Mouse (Mus musculus) liver, adult 2 months (tissue): ENCODE measurements around the gene Fbxl8.

Source experiments
- CTCF ChIP-seq: fragments of 200-500 bp; IDR thresholded peaks from 2 replicates; pipeline ENCODE4 v1.5.1; 2011; ENCODE audit warnings: low read depth, low read length, control low read depth
- POLR2A ChIP-seq: fragments of 200-500 bp; IDR thresholded peaks from 2 replicates; pipeline ENCODE4 v1.6.1; 2011; ENCODE audit warnings: low read length, control low read depth; ENCODE audit not compliant: insufficient read depth; ENCODE audit errors: extremely low read depth

DNA sequence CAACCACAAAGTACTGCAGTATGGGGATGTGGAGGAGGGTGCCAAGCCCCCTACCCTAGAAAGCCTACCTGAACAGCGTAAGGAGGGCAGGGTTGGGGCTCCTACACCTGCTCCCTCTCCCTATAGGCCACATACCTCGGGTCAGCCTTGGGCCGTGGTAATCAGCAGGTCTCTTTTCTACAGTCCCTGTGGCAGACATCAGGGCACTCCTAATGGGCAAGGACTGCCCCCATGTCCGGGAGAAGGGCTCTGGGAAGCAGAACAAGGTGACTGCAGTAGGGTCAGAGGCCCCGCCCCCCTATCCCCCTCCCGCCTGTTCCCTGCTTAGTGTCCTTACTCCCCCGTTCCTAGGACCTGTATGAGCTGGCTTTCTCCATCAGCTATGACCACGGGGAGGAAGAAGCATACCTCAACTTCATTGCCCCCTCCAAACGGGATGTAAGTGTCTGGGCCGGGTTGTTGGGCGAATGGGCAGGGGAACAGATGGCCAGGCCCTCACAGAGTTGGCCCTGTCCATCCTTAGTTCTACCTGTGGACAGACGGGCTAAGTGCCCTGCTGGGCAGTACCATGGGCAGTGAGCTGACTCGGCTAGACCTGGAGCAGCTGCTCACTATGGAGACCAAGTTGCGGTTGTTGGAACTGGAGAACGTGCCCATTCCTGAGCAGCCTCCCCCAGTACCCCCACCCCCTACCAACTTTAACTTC, 44.8 kb downstream of the Fbxl8 start:
- TF ChIP-seq CTCF, result no peak
- no peak for TF ChIP-seq POLR2A
